Mouse (Mus musculus) CH12.LX (cell line): ENCODE measurements at regions not wholly inside any gene's neighbourhood (a gene's known extent, or its start where the extent isn't known, plus 50 kb on each side); places are given as distances from the start of the nearest gene placed in this dataset.

Experiments
- CTCF ChIP-seq, 2 experiments: IDR thresholded peaks in 1 of 2; conservative IDR thresholded peaks in 1 of 2; 2 replicates each; pipeline ENCODE4 v1.5.1; 2011 to 2012; ENCODE audit warnings: low read depth in 2 of 2, low read length in 2 of 2, improper control_type of control experiment in 1 of 2, inconsistent platforms in 1 of 2, mild to moderate bottlenecking in 1 of 2, moderate library complexity in 1 of 2
- EP300 ChIP-seq: IDR thresholded peaks from 2 replicates; pipeline ENCODE4 v1.6.1; 2011; ENCODE audit warnings: low read length, improper control_type of control experiment
- POLR2A ChIP-seq: IDR thresholded peaks from 2 replicates; pipeline ENCODE4 v1.6.1; 2011; ENCODE audit warnings: low read depth, mild to moderate bottlenecking, improper control_type of control experiment, low read length
- RAD21 ChIP-seq: IDR thresholded peaks from 2 replicates; pipeline ENCODE4 v1.6.1; 2011; ENCODE audit warnings: low read depth, mild to moderate bottlenecking, low read length, improper control_type of control experiment, moderate library complexity
- UBTF ChIP-seq: IDR thresholded peaks from 2 replicates; pipeline ENCODE4 v1.6.1; 2012; ENCODE audit warnings: low read depth, mild to moderate bottlenecking, inconsistent platforms, low read length, improper control_type of control experiment, moderate library complexity
- ZNF384 ChIP-seq: IDR thresholded peaks from 2 replicates; pipeline ENCODE4 v1.6.1; 2012; ENCODE audit warnings: low read depth, low read length, improper control_type of control experiment, inconsistent platforms

DNA sequence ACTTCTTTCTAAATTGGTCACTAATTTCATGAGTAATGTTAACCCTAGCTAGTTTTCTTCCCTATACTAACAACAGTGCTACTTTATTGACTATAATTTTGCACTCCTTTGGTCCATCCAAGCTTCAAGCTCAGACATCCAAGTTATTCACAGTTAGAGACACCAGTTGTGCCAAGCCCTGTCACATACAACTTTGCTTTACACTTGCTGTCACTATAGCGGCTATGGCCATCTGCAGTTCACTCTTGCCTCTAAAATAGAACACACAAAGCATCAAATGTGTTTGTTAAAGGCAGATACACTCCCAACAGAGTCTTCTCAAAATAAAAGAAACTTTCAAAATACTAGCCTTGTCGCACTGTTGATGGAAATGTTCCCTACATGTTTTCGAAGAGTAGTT lies 236.0 kb upstream of the Cblb start:
- no peak for TF ChIP-seq EP300
- TF ChIP-seq ZNF384 = no peak
- no peak for TF ChIP-seq RAD21
- no peak for TF ChIP-seq POLR2A
- TF ChIP-seq CTCF (conservative IDR thresholded peaks at IDR 0.05 in 1 of 2, IDR thresholded peaks at IDR 0.05 in 1 of 2; ENCODE audit: low read depth in 2 of 2, low read length in 2 of 2) = no peak
- TF ChIP-seq UBTF = no peak
